Mouse (Mus musculus) heart, postnatal 0 days (tissue): ENCODE data around the gene Akr7a5.

Experiments
- CTCF ChIP-seq: IDR thresholded peaks from 2 replicates; pipeline ENCODE4 v1.5.1; 2016; ENCODE audit warnings: antibody characterized with exemption, control low read depth, low read depth
- EP300 ChIP-seq: IDR thresholded peaks from 2 replicates; pipeline ENCODE4 v1.6.1; 2016; ENCODE audit warnings: antibody characterized with exemption, low read depth

DNA sequence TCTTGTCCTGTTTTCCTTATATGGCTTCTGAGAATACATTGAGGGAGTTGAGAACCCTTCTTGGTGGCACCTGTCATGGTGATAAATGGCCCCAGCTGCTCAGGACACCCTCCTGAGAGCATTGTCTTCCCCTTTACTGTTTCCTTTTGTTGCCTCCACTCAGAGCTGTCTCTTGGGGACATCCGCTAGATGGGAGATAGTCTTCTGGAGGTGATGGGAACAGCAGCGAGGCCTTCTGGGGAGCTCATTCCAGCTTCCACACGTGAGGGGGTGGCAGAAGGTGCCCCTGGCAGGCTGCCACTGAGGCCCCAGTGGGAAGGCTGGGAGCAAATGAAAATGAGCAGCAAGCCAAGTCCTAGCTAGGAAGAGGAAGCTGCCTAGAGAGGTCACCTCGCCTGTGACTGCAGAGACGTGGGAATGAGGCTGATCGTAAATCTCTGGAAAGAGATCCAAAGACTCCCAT is 27.6 kb upstream of the Akr7a5 start:
- TF ChIP-seq CTCF = no peak
- no peak for TF ChIP-seq EP300
